Mouse (Mus musculus): ENCODE results near the gene Celf2.

Gene Celf2

GRCm38 (mm10) chr2:6726071-6726470 lies 783.3 kb downstream of the Celf2 start:
- peak; percentile 34 to 47 for DNase-seq

GRCm38 (mm10) chr2:6723602-6724001 lies 785.8 kb downstream of the Celf2 start:
- DNase-seq, result peak in 1 of 2 experiments; percentile 26

DNA sequence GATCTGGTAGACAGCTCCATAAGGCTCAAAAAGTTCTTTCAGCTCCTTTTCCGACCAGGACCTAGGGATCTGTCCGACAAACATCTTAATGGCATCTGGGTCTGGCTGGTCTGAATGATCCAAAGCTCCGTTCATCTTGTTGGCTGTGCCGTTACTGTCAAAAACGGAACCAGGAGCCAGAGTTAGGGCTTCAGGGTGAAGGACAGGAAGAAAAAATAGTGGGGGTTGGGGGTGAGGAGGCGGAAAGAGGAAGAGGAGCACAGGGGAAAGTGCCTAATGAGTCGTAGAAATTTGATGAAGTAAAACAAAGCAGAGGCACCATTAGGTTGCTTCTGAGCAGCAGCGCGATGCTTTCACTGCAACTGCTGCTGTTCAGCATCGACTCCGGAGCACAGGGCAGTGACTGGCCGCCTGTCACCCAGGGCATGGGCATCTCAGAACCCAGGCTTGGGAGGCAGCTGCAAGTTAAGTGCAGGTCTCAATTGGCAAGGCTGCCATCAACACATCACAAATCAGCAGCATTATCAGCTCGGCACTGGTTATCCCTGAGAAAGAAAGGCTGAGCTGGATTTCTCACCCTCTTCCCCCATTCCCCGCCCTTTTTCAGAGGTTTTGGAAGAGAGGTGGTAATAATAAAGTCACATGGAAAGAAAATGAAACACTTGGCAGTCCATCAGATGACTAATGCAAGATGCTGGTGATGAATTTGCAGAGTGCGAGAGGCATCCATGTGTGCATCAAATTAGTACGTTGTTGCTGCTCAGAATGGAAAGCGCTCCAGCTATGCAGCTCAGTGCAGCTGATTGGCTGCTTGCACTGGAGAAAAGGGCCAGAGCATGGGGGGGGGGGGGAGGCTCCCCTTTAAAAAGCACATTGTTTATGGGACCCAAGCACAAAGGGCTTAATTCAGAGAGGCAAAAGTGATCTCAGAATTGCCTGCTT lies 787.6 kb downstream of the Celf2 start:
- DNase-seq, result peak; percentile 37 to 54

DNA sequence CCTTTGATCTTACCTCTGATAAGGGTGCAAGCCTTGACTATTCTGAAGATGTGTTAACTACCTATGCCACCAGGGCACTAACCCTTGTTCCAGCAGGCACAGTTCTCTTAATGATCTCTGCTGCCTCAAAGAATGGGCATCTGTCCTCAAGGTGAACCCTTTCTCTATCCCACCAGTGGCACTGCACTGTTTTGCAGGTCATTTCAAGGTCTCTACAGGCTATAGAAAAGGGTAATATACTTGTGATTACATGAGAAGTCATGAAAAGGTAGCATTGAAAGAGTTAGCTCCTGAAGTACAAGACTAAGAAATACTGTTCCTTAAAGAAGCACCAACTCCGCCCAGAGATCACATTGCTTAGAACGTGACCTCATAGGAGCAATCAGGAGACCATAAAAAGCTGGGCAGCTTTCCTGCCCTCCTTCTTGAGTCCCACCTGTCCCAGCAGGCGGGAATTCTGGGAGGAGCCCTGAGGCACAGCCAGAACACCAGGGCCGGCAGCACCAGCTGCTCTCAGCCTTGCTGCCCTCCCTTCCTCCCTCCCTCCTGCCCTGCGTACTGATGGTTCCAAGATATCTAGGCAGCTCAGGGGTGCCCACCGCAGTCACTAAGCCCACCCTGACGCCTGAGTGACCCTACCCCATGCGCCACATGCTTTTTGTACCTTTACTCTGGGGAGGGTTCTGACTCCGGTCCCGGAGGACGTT lies 788.5 kb downstream of the Celf2 start:
- DNase-seq, result peak; percentile 37 to 46

DNA sequence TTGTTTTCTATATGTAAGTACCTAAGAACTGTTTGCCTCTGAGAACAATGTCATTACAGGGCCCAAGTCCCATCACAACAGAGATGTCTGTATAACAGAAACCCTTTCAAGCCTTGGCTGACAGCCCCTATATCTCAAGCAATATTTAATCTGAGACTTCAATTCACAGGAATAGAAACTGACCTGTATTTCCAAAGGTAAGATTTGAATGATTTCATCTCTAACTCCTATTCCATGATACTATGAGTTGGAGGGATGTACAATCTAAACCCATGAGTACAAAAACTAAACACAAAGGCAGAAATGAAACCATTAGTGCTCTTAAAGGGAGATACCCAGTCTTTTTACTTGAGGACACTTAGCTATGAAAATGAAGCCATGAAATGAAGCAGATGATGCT lies 790.5 kb downstream of the Celf2 start:
- DNase-seq, result no peak

GRCm38 (mm10) chr2:6717953-6718352 lies 791.4 kb downstream of the Celf2 start:
- no peak for DNase-seq

GRCm38 (mm10) chr2:6715562-6715961 lies 793.8 kb downstream of the Celf2 start:
- no peak for DNase-seq

DNA sequence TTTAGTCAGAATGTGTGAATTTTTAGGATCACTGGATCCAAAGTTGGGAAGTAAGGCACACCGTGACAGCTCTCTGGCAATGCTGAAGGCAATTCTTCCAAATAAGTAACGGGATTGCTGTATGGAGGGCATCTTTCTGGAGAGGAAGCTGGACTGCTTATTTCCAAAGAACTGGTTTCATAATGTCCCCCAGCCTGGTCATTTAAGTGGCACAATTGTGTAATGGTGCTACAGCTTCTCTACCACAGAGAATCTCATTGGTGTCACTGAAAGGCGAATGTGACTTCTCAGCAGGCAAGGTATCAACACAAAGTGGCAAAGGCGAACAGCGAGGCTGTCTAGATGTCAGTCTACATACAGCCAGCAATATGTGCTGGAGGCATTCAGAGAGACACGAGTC lies 795.8 kb downstream of the Celf2 start:
- DNase-seq, result no peak

DNA sequence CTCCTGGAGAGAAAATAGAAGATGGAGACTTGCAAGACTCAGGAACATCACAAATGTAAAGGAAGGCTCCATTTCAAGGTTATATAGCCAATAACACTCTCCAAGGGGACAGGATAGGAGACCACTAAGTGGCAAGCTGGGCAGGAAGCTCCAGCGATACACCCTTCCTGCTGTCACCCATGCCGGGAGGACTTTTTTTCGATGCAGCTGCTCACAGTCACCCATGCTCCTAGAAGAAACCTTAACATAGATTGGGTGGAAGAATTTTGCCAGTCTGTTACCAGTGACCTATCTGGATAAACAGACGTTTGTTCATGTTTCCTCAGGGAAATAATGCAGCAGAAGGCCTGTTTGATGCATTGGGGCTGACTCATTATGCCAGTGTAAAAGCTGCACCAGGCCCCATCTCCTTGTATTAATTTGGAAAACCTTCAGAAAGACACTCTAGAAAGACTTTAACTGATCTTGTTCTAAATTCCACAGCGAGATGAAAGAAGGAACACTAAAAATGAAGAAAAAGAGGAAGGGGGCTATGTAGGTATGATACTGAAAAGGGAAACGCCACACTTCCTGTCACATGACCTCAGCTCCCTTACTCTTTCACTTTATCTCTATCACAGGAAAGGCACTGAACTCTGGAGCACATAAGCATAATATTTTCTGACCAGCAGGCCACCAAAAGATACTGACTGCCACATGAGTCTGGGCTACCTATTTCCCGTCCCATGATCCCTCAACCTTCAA lies 798.5 kb downstream of the Celf2 start:
- DNase-seq, result no peak

DNA sequence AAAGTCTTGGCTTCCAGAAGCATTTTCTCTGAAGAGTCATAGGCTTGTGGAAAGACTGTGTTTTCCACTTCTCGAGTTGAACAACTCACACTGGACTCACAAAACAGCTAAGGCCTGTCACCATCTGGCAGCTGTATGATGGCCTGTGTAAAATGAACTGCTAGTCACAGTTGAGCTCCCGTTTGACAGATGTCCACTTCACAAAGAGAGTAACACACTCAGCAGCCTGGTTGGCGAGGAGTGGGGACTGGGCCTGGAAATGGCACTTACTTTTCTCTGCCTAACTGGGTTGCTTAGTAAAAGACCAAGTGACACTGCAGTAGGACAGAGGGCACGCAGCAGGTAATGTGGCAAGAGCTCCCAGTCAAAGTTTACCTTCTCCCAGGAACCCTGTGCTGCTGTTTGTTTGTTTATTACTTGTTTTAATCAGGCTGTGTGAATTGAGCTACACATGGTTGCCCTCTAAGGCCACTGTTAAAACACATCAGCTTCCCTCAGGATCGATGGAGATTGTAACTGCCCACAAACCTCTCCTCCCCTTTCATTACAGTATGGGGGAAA lies 801.3 kb downstream of the Celf2 start:
- DNase-seq, result no peak

DNA sequence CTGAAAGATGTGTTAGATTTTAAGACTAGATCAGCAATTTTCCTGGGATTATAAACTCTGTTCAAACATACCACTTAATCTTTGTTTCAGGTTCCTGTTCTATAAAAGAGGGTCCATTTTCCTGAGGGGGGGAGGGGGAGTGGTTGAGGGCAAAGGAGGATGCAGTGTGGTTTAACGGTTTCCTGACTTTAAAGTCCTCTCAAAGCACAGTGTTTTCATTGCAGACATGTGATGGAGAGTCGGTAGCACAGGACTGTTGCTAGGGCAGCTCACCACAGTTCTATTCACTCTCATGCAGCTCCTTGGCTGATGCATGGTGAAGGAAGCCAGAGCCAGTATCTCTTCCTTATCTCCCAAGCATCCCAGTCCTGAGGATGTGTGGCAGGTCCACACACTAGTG lies 802.1 kb downstream of the Celf2 start:
- DNase-seq, result no peak

GRCm38 (mm10) chr2:6705929-6706739 lies 803.2 kb downstream of the Celf2 start:
- no peak for DNase-seq

DNA sequence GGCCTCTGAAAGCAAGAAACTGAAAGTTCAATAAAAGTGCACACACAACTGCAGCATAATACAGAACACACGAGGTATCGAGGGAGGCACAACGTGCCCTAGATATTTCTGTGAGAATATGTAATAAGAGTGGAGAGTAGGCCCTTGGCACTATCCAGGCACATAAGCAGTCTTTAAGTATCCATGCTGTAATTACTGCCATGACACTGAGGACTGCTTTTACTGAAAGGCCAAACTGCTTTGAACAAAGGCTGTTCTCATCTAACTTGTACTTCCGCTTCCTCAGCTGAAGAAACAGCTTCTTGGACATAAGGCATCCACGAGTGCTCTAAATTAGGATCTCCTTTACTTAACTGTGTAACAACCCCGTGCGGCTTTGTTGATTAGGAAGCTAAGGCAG lies 803.9 kb downstream of the Celf2 start:
- DNase-seq, result no peak

DNA sequence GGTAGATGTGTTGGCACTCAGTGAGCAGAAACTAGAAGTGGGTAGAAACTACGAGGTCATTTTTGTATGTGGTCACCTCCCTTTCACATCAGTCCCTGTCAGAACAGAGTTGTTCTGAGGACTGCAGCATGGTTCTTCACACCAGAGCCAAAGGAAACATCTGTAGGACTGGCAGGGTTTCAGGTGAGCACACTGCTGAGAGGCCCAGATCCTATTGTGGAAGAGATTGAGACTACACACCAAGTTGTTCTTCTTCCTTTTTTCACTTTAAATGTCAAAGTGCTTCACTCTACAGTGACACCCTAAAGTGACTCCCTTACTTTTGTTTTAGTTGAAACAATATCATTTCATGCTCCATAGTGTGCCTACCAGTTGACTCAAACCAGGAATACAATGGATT lies 804.6 kb downstream of the Celf2 start:
- no peak for DNase-seq

GRCm38 (mm10) chr2:6704342-6704741 lies 805.0 kb downstream of the Celf2 start:
- no peak for DNase-seq

DNA sequence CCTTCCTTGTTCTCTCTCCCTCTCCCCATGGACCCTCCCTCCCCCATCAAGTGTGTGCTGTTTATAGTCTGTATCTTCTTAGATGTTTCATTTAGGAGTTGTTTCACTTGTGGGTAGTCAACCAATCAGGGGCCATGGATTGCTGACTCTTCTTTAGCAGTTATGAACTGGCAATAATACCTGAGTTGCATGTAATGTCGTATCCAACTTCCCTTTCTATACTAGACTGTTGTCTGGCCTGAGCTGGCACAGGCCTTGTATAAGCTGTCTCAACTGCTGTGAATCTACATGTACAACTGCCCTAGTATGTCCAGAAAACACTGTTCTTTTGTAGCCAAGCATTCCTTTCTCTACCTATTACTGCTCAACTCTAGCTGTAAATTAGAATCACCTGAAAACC lies 813.0 kb downstream of the Celf2 start:
- no peak for DNase-seq

DNA sequence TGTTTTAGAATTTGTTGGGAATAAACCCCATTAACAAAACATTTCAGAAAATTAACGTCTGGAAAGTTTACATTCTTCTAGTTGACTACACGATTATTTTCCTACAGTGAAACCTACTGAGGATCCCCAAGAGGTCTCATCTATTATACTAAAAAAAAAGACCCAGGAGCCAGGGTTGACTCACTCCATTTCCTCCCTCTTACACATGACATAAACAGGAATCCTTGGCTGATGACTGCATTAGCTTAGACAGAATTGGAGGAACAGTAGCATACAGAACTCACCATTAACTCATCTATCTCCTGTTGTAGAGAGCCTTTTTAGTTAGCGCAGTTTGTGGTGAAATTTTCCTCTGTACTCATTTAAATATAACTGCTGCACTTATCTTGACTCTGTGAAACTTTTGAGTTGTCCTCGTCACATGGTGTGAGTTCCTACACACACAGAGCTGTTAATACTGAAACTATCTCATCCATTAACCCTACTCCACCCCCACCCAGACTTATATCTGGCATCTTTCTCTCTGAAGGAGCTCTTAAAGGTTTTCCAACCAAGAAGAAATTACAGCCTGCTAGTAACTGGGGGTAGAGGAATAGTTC lies 813.9 kb downstream of the Celf2 start:
- DNase-seq, result no peak

- DNase-seq, result no peak
Measured at GRCm38 (mm10) chr2:6689689-6690088, 819.7 kb downstream of the Celf2 start.

- DNase-seq, result no peak
Measured at GRCm38 (mm10) chr2:6678231-6678630, 831.1 kb downstream of the Celf2 start.

DNA sequence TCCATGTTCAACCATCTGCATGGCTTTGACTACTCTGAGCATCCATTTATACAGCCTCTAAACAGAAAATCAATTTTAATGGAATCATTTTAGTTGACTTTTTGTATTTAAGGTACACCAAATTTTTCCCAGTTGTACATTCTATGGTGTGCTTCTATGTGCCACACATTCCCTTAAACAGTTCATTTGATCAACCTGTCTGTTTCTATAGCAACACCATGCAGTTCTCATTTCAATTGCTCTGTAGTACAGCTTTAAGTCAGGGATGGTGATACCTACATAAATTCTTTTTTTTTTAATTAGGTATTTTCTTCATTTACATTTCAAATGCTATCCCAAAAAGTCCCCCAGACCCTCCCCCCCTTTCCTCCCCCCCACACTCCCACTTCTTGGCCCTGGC lies 831.9 kb downstream of the Celf2 start:
- DNase-seq, result no peak

DNA sequence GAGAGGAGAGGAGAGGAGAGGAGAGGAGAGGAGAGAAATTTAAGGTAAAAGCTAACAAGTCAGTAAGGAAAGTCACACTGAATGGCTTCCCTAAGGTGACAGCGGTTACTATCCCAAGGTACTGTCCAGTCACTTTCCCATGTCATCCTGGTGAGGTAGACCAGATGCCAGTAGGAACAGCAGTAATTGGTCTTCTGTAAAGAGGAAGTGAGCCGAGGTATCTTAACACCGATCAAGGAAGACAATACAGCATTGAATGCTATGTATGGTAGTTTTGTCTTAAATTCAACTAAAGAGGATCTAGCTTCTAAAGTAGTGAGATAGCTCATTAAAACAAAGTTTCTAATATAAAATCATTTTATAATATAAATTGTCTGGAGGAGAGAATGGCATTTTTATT lies 835.0 kb downstream of the Celf2 start:
- DNase-seq, result no peak

DNA sequence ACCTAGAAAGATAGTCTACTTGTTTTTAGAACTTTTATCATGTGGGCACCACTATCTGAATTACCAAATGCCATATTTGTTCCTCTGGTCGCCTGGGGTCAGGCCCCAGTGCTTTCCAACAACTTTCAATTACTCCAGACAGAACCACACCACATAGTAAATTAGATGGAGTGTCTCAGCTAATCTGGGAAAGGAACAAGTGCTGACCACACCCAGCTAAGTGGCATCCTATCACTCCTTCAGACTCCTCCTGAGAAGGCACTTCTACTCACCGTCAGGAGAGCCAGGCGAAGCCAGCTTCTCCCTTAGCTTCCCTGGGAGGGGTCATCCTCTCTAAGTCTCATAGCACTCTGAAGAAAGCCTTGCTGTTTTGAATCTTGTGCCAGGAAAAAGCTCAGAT lies 835.9 kb downstream of the Celf2 start:
- no peak for DNase-seq
